Mouse (Mus musculus): Measurements from ENCODE around the gene Tmem50a. TPM values are rescaled to one million over a fixed set of nuclear protein-coding genes. Genes with fewer than 3 reads are reported as not detected.

The Tmem50a gene
- total RNA-seq (2014; fragmentation: Nextera tagmentation) = 82.2 and 101 TPM in 2 replicates
- 163 and 179 TPM in 2 replicates for total RNA-seq (2017)

DNA sequence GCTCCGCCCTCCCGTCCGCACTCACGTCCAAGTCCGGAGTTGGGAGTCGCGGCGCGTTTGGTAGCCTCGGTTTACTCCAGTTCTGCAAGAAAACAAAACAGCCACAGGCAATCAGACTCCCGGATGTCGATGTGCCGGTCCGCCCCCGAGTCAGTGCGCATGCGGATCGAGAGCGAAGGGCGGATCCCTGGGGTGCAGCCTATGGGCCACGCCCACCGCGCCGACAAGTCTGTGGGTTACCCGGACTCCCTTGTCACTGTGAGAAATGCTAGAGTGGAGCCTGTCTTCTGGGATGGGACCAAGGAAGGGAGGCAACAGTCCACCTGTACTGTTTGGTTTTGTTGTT is at the start of gene Tmem50a:
Tmem50a (minus strand) TSS at position 161 of the 346 bp plus-strand sequence.
- ATAC-seq (replicated peaks; ENCODE audit: low FRiP score, low TSS enrichment, poor library complexity, severe bottlenecking) = peak; percentile 80

- ATAC-seq (replicated peaks; ENCODE audit: low FRiP score, low TSS enrichment, poor library complexity, severe bottlenecking) = peak; percentile 89
Observed at GRCm38 (mm10) chr4:134963021-134963776, 48.4 kb upstream of the Tmem50a start.

DNA sequence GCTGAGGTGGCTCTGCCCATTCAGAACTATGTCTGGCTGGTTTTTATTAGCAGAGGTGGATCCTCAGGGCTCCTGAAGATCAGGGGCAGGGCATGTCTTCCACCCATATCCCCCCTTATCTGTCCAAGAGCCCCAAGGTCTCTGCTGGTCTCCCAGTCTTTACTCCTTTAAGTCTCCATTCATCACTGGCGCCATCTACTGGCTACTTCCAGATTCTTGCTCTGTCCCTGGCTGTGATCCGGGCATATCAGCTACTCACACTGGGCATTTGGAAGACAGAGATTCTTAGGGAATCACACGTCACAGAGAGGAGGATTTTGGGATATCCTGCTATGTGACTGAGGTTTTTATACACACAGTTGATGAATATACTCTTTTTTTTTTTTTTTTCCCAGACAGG is 41.5 kb upstream of the Tmem50a start:
- ATAC-seq (replicated peaks; ENCODE audit: low FRiP score, low TSS enrichment, poor library complexity, severe bottlenecking) = peak; percentile 82

DNA sequence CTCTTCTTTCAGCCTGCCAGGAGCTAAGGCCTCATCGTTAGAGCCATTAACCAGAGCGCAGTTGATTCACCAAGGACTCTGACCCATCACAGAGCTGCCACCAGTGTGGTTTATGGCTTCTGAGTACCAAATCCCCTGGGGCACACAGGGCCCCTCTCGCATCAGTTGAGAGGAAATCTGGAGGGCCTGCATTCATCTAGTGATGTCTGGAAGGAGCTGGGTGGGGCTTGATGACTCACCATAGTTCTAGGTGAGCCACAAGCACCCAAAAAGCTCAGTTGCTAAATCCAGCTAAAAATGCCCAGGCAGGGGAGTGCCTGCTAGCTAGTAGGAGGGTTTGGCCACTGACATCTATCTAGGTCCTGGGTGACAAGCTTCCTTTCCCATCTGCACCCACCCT is 41.0 kb upstream of the Tmem50a start:
- no peak for ATAC-seq (replicated peaks; ENCODE audit: low FRiP score, low TSS enrichment, poor library complexity, severe bottlenecking)

DNA sequence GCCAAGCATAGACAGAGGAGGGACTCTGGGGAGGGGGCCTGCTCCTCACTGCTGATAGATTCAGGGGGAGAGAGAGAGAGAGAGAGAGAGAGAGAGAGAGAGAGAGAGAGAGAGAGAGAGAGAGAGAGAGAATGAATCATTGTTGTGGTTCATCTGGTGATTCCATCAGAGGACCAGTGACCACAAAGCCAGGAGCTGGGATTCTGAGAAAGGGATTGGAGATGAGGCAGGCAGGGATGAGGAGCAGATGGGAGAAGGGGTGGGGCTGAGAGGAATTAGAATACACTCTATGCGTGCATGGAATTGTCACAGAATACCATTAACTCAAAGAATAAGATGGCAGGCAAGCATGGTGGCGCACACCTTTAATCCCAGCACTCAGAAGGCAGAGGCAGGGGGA is 40.4 kb upstream of the Tmem50a start:
- no peak for ATAC-seq (replicated peaks; ENCODE audit: low FRiP score, low TSS enrichment, poor library complexity, severe bottlenecking)

DNA sequence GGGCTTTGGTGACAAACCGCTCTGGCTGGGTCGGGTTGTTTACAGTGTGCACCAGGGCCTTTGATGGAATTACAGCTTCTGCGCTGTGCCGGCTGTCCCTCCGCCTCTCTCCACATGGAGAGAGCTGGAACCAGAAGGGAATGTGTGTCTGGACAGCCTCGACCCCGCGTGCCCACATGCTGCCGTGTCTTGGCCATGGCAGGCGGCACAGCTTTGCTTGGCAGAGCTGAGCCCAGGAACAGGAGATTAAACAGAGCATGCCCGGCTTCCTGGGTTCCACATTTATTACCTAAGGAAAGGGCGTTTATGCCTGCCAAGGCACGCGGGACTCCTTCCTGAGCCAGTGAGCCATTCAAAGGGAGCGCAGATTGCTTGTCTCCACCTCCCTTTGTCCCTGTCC is 39.6 kb upstream of the Tmem50a start:
- ATAC-seq (replicated peaks; ENCODE audit: low FRiP score, low TSS enrichment, poor library complexity, severe bottlenecking) = no peak

GRCm38 (mm10) chr4:134950518-134951091 is 35.8 kb upstream of the Tmem50a start:
- peak; percentile 55 for ATAC-seq (replicated peaks; ENCODE audit: low FRiP score, low TSS enrichment, poor library complexity, severe bottlenecking)

DNA sequence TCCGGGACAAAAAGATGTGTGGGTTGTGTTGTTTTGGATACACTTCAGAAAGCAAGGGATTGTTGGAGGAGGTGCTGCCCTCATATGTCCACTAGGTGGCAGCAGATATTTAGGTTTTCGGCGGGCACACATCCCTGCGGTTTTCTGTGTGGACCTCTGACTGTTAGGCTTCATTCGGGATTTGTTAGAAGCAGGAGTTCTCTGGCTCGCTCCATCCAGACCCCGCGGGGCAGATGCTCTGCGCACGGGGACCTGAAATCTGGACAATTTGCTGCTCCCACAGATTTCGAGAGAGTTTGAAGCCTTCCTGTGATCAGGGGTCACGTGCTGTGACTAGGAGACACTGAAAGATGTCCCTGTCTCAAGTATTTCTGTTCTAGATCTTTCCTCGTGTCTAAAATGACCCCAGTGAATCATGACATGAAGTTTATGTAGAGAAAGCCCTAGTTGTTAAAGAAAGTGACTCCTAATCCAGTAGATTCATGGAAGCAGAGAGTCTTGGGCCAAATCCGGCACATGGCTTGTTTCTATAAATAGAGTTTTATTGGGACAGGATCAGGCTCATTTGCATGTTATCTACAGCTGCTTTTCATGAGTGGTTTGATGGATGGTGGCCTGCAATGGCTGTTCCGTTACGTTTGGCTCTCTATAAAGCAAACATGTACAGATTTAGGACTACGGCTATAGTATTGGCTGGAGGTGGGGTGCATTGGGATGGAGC is 31.4 kb upstream of the Tmem50a start:
- ATAC-seq (replicated peaks; ENCODE audit: low FRiP score, low TSS enrichment, poor library complexity, severe bottlenecking) = peak; percentile 53; the same call in 1 of the 2 replicates

- ATAC-seq (replicated peaks; ENCODE audit: low FRiP score, low TSS enrichment, poor library complexity, severe bottlenecking) = no peak
Observed at GRCm38 (mm10) chr4:134943758-134944538, 29.1 kb upstream of the Tmem50a start.

GRCm38 (mm10) chr4:134939900-134940299 is 25.1 kb upstream of the Tmem50a start:
- ATAC-seq (replicated peaks; ENCODE audit: low FRiP score, low TSS enrichment, poor library complexity, severe bottlenecking) = no peak

DNA sequence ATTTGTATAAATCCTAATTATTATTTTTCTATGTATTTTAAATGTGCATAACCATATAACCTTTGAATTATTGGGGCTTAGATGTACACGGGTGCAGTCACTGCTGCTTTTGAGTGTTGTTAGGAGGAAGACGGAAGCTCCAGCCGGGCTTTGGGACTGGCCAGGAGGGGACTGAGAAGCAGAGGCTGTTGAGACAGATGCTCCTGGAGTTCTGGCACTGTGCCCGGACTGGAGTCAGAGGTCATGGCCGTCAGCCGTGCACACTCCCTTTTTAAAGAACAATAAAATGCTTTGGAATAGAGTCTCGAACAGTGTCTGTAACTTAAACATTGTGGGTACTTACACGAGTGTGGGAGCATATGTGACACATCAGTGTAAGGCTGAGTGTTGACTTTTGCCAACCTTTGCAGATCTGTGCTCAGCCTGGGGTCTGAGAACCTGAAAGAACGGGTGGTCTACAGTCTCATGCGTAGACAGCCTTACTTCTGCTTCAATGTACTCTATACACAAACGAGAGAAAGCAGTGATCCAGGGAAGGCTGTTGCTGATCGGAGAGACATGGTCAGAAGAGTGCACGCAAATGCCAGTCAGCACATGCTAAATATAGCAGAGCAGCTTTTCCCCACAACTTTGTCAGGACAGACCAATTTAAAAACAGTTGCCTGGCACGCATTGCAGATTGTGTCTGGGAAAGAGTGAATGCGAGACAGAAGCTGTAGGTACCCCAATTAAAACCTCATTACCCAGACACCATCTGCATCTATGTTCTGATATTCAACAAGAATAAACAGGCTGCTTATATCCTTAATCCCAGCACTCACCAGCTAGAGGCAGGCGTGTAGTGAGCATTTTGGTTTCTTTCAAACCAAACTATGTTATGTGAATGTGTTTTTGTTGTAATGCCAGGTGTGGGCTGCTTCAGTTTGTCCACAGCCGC is 22.7 kb upstream of the Tmem50a start:
- ATAC-seq (replicated peaks; ENCODE audit: low FRiP score, low TSS enrichment, poor library complexity, severe bottlenecking) = no peak

DNA sequence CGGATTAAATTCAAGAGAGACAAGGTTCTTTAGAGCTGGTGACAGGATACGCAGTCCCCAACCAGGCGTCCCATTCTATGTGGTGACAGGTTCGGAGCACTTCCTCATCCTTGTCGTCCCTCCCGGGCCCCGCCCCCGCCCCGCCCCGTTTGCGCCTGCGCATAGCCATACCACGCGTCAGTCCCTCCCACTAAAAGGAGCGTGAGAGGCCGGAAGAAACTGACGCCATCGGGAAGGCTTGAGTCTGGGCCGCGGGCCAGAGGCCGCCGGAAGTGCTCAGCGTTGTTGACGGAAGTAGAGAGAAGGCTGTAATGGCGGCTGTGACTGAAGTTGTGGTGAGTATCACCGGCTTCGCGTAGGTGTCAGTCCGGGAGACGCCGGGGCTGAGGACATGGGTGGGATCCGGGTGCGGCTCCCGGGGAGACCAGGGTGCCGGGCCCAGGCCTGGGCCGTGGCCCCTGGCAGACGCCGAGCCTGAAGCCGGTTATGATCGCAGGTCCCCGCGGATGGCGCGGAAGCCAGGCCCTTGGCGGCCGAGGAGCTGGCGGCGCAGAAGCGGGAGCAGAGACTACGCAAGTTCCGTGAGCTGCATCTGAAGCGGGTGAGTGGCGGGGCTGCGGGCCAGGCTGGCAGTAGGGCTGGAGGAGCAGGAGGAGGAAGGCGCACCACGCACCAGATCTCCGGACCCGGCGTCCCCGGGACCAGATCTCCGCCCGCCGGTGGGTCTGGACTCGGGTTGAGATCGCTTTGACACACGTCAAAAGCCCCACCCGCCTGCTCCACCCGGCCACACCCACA is 16.1 kb upstream of the Tmem50a start, which contains the start of gene Syf2:
Syf2 (plus strand) TSS at position 215 of the 798 bp plus-strand sequence.
- ATAC-seq (replicated peaks; ENCODE audit: low FRiP score, low TSS enrichment, poor library complexity, severe bottlenecking) = peak; percentile 66

GRCm38 (mm10) chr4:134930190-134930589 is 15.4 kb upstream of the Tmem50a start:
- ATAC-seq (replicated peaks; ENCODE audit: low FRiP score, low TSS enrichment, poor library complexity, severe bottlenecking) = no peak

GRCm38 (mm10) chr4:134929536-134929935 is 14.7 kb upstream of the Tmem50a start:
- no peak for ATAC-seq (replicated peaks; ENCODE audit: low FRiP score, low TSS enrichment, poor library complexity, severe bottlenecking)

DNA sequence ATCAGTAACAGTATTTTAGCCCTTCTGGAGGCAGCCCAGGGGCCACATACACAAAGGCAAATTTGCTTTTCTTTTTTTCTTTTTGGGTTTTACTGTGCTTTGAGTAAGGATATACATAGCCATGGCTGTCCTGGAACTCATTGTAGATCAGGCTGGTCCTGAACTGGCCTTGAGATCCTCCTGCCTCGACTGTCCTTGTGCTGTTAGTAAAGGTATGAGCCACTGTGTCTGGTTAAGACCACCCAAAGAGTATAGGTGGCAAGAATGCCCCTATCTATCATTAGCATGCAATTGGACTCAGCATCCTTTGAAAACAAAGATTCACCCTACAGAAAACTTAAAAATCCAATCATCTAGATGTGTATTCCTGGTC is 13.6 kb upstream of the Tmem50a start:
- no peak for ATAC-seq (replicated peaks; ENCODE audit: low FRiP score, low TSS enrichment, poor library complexity, severe bottlenecking)

GRCm38 (mm10) chr4:134927815-134928463 is 13.1 kb upstream of the Tmem50a start:
- ATAC-seq (replicated peaks; ENCODE audit: low FRiP score, low TSS enrichment, poor library complexity, severe bottlenecking) = no peak

- ATAC-seq (replicated peaks; ENCODE audit: low FRiP score, low TSS enrichment, poor library complexity, severe bottlenecking) = no peak
Observed at GRCm38 (mm10) chr4:134925206-134925605, 10.4 kb upstream of the Tmem50a start.
